Mouse (Mus musculus) kidney, postnatal 0 days (tissue): ENCODE results near the gene Smim20. TPM values are rescaled to one million over a fixed set of nuclear protein-coding genes. Genes with fewer than 3 reads are reported as not detected.

Source experiments
- ATAC-seq: fragments of 200-750 bp; cut with Nextera tagmentation; replicated peaks from 2 replicates; pipeline ENCODE4 v1.8.0; 2017; ENCODE audit warnings: low read depth, moderate number of reproducible peaks, moderate TSS enrichment, moderate library complexity; ENCODE audit not compliant: low FRiP score
- DNase-seq: peaks from one replicate; pipeline ENCODE4 v3.0.0-alpha.2; 2016; ENCODE audit warnings: low spot score
- H3K27ac ChIP-seq: fragments of 300-500 bp; sonication (generic); 2 replicates; pipeline ENCODE4 v1.5.1; 2014; ENCODE audit warnings: mild to moderate bottlenecking
- H3K27me3 ChIP-seq: fragments of 300-500 bp; sonication (generic); 2 replicates; pipeline ENCODE4 v1.6.1; 2014; ENCODE audit warnings: low read length, mixed read lengths; ENCODE audit not compliant: insufficient read depth
- H3K36me3 ChIP-seq: fragments of 300-500 bp; sonication (generic); 2 replicates; pipeline ENCODE4 v1.6.1; 2014; ENCODE audit warnings: low read length, mixed read lengths; ENCODE audit not compliant: insufficient read depth
- H3K4me1 ChIP-seq: fragments of 300-500 bp; sonication (generic); replicated peaks from 2 replicates; pipeline ENCODE4 v1.6.1; 2014; ENCODE audit warnings: antibody characterized with exemption, low read length, mixed read lengths; ENCODE audit not compliant: insufficient read depth
- H3K4me2 ChIP-seq: fragments of 300-500 bp; sonication (generic); 2 replicates; pipeline ENCODE4 v1.6.1; 2014; ENCODE audit warnings: mild to moderate bottlenecking, low read length, moderate library complexity, mixed read lengths
- H3K4me3 ChIP-seq: fragments of 300-500 bp; sonication (generic); replicated peaks from 2 replicates; pipeline ENCODE4 v1.5.1; 2014; ENCODE audit warnings: low read depth, low read length
- H3K9ac ChIP-seq: fragments of 300-500 bp; sonication (generic); 2 replicates; pipeline ENCODE4 v1.6.1; 2014; ENCODE audit warnings: low read depth, low read length
- H3K9me3 ChIP-seq: fragments of 300-500 bp; sonication (generic); replicated peaks from 2 replicates; pipeline ENCODE4 v1.6.1; 2016; ENCODE audit warnings: low read length, inconsistent platforms, mixed read lengths
- CTCF ChIP-seq: IDR thresholded peaks from 2 replicates; pipeline ENCODE4 v1.5.1; 2016; ENCODE audit warnings: antibody characterized with exemption, low read depth, mild to moderate bottlenecking, moderate library complexity
- WGBS: fragments of 180-500 bp; shearing (Covaris S2); extraction: QIAGEN DNeasy Blood & Tissue Kit; methylation state at CpG from one replicate; pipeline ENCODE4 v1.1.7; 2014; 5-methylcytosine and 5-hydroxymethylcytosine counted together
- polyA plus RNA-seq: library from polyadenylated mRNA; unstranded; fragments of >200 nt; fragmentation: Nextera tagmentation; extraction: Ambion mirVana; gene quantifications from 2 replicates; pipeline ENCODE4 v1.2.1, GENCODE M21; 2015

Gene Smim20
- polyA plus RNA-seq, 1 experiment from 2014 or later, result 143 TPM

DNA sequence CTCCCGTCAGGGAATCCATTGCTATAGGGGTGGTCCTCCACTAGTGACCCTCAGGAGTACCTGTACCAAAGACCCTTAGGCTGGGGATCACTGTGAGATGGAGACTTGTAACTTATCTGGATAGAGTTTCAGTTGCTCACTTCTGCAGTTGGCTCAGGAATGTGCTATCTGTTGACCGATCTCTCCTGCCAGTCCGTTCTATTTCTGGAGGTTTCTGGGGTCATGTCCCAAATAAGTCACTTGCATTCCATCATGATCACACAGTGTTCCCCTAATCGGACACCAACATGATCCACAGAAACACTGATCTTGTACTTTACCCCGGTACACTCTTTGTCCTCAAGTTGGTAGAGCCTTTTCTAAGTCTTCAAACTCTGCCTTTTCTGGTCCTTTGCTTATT lies 40.6 kb downstream of the Smim20 start:
- no peak for TF ChIP-seq CTCF
- WGBS, result 69% methylated on average over 5 of the region's 5 CpGs
- no peaks in the 10 kb centered on the region for H3K36me3 ChIP-seq
- no peaks in the 10 kb centered on the region for H3K27me3 ChIP-seq
- H3K27ac ChIP-seq, result no peak overlapping the region
- ATAC-seq (no peak), DNase-seq (no peak)
- no peak overlapping the region for H3K4me2 ChIP-seq
- no peak overlapping the region for H3K4me3 ChIP-seq
- H3K9ac ChIP-seq, result no peak overlapping the region
- no peaks in the 10 kb centered on the region for H3K4me1 ChIP-seq
- no peaks in the 10 kb centered on the region for H3K9me3 ChIP-seq

DNA sequence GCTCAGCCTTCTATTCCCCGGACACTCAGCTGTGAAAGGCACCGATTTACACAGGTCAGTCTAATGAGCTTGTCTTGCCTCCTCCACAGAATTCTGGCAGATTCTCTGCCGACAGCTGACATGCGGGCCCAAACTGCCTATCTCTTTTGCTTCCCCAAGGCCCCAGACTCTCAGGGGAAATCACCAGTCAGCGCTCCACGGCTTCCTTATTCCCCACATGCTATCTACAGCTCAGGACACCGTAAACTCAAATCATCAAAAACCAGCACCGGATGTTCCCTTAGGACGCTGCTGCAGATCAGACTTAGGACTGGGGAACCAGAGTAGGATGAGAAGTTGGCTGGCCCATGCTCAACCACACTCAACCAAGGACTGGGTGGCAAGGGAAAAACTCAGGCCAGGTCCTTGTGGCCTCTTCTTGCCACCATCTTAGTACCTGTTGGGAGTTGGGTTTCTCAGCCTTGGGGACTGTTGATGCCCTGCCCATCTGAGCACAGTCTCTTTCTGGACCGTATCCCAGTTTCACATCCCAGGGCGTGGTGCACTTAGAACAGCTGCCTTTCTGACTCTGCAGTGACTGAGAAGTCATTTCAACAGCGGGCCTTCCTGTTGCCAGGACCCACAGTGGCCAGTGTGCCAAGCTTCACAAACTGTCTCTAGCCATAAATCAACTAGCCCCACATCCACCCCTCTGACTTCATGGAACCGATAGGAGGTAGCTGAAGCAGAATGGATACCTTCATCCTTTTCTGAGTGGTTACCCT lies 47.7 kb downstream of the Smim20 start:
- Histone ChIP-seq H3K4me3 (no peak overlapping the region), H3K27me3 (no peaks in the 10 kb centered on the region), H3K27ac (no peak overlapping the region), H3K9me3 (no peaks in the 10 kb centered on the region), H3K36me3 (no peaks in the 10 kb centered on the region), H3K9ac (no peak overlapping the region), H3K4me2 (no peak overlapping the region), H3K4me1 (no peaks in the 10 kb centered on the region)
- ATAC-seq, result no peak
- WGBS, result 80% methylated on average over 13 of the region's 13 CpGs
- no peak for DNase-seq
- TF ChIP-seq CTCF, result no peak

DNA sequence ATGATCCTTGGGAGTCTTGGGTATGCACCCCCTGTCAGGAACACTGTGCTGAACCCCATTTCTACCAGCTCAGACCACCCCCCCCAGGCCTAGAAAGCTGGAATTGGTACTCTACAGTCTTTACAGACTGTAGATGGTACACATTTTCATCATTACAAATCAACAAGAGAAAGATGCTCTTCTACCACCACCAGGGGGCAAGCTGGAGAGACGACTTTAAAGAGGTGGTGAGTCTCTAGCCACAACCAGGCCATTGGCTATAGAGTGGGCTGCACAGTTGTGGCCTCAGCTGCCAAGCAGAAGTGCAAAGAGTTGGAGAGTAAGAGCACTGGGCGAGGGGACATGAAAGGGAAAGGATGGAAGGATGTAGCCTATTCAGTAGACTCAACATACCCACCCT lies 48.9 kb downstream of the Smim20 start:
- Histone ChIP-seq H3K9me3 (no peaks in the 10 kb centered on the region), H3K4me3 (no peak overlapping the region), H3K9ac (no peak overlapping the region), H3K27me3 (no peaks in the 10 kb centered on the region), H3K36me3 (no peaks in the 10 kb centered on the region), H3K4me2 (no peak overlapping the region), H3K27ac (no peak overlapping the region), H3K4me1 (no peaks in the 10 kb centered on the region)
- WGBS, result 68% methylated on average over 2 of the region's 2 CpGs
- no peak for DNase-seq
- TF ChIP-seq CTCF, result peak; percentile 32; the same call in 1 of the 2 replicates
- ATAC-seq, result no peak

- no peak overlapping the region for H3K4me3 ChIP-seq
- ATAC-seq, result no peak
- no peaks in the 10 kb centered on the region for H3K9me3 ChIP-seq
- no peak overlapping the region for H3K4me2 ChIP-seq
- H3K4me1 ChIP-seq, result no peaks in the 10 kb centered on the region
- H3K36me3 ChIP-seq, result no peaks in the 10 kb centered on the region
- DNase-seq, result no peak
- 68% methylated on average over 3 of the region's 3 CpGs for WGBS
- no peak overlapping the region for H3K27ac ChIP-seq
- no peak overlapping the region for H3K9ac ChIP-seq
- TF ChIP-seq CTCF, result no peak
- H3K27me3 ChIP-seq, result no peaks in the 10 kb centered on the region
Observed at GRCm38 (mm10) chr5:53317396-53317795, 50.5 kb downstream of the Smim20 start.

DNA sequence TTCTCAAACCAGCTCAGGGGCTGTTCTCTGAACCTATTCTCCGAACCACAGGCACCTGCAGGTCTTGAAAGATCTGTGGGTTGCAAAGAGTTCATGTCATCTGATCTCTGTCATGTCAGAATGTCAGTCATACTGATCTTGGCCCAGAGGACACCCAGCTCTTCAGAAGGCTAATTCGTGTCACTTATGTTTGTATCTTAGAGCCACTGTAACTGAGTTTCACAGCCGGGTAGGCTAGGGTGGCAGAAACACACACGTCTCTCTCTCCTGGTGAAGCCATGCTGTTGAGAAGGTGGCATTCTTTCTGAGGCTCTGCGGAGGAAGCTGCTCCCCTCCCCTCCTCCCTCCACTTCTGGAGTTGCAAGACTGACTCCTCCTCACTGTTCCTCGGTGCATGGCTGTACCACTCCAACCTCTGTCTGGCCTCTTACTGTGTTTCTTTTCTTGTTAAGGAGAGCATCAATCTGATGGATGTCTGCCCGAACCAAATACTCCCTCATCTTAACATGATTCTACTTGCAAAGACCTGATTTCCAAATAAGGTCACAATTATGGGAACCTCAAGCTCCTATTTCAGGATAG lies 51.1 kb downstream of the Smim20 start:
- WGBS, result 45% methylated on average over 7 of the region's 7 CpGs

DNA sequence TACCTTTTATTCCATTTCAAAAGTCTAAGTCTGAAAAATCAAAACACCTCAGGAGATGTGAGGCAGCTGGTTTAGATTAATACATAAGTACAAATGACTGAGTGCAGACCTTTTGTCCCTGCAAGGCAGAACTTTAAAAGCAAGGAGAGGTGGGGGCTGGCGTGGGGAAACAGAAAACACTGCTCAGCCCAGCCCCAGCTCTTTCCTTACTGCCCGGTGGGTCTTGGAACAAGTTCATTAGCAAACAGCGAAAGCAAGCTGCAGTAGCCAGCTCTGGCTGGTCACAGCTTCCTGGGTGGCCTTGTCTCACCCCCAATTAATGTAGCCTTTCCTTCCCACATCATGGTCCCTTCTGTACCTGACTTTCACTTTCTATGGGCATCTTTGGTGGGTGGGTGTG lies 53.4 kb downstream of the Smim20 start:
- Histone ChIP-seq H3K9me3 (no peaks in the 10 kb centered on the region), H3K27ac (no peak overlapping the region), H3K4me2 (no peak overlapping the region), H3K4me3 (no peak overlapping the region), H3K9ac (no peak overlapping the region), H3K36me3 (no peaks in the 10 kb centered on the region), H3K4me1 (no peaks in the 10 kb centered on the region), H3K27me3 (no peaks in the 10 kb centered on the region)
- no peak for TF ChIP-seq CTCF
- WGBS, result 38% methylated on average over 3 of the region's 3 CpGs
- no peak for DNase-seq
- ATAC-seq, result no peak

More for the DNA sequence above, 51.1 kb downstream of the Smim20 start:
- Histone ChIP-seq H3K9me3 (no peaks in the 10 kb centered on the region), H3K4me3 (no peak overlapping the region), H3K4me2 (no peak overlapping the region), H3K4me1 (no peaks in the 10 kb centered on the region), H3K36me3 (no peaks in the 10 kb centered on the region), H3K9ac (no peak overlapping the region), H3K27me3 (no peaks in the 10 kb centered on the region), H3K27ac (no peak overlapping the region)
- 0 out of 2 replicates have a peak, but pooled peaks have one; percentile 29 for ATAC-seq
- no peak for TF ChIP-seq CTCF
- peak; percentile 70 for DNase-seq
